Mouse (Mus musculus) heart, embryonic 13.5 days (tissue): Measurements from ENCODE around the gene Ctnna2. TPM values are rescaled to one million over a fixed set of nuclear protein-coding genes. Genes with fewer than 3 reads are reported as not detected.

Experiments used
- ATAC-seq: fragments of 200-750 bp; cut with Nextera tagmentation; 2 replicates; pipeline ENCODE4 v1.8.0; 2017; ENCODE audit warnings: moderate TSS enrichment; ENCODE audit not compliant: insufficient number of reproducible peaks, low FRiP score, low TSS enrichment; ENCODE audit errors: extremely low read depth
- H3K27ac ChIP-seq: fragments of 300-500 bp; sonication (generic); replicated peaks from 2 replicates; pipeline ENCODE4 v1.5.1; 2015; ENCODE audit warnings: moderate library complexity, mild to moderate bottlenecking, inconsistent platforms
- H3K27me3 ChIP-seq: fragments of 300-500 bp; sonication (generic); replicated peaks from 2 replicates; pipeline ENCODE4 v1.6.1; 2015; ENCODE audit warnings: mild to moderate bottlenecking, inconsistent platforms
- H3K36me3 ChIP-seq: fragments of 300-500 bp; sonication (generic); 2 replicates; pipeline ENCODE4 v1.6.1; 2015; ENCODE audit warnings: mild to moderate bottlenecking, inconsistent platforms
- H3K4me1 ChIP-seq: fragments of 300-500 bp; sonication (generic); 2 replicates; pipeline ENCODE4 v1.6.1; 2015; ENCODE audit warnings: inconsistent platforms
- H3K4me2 ChIP-seq: fragments of 300-500 bp; sonication (generic); 2 replicates; pipeline ENCODE4 v1.6.1; 2015; ENCODE audit warnings: inconsistent platforms, mild to moderate bottlenecking, moderate library complexity
- H3K4me3 ChIP-seq: fragments of 300-500 bp; sonication (generic); 2 replicates; pipeline ENCODE4 v1.5.1; 2015; ENCODE audit warnings: moderate library complexity, mild to moderate bottlenecking, inconsistent platforms
- H3K9ac ChIP-seq: fragments of 300-500 bp; sonication (generic); 2 replicates; pipeline ENCODE4 v1.6.1; 2015; ENCODE audit warnings: inconsistent platforms, mild to moderate bottlenecking, moderate library complexity
- H3K9me3 ChIP-seq: fragments of 300-500 bp; sonication (generic); 2 replicates; pipeline ENCODE4 v1.6.1; 2016; ENCODE audit warnings: inconsistent platforms
- WGBS: fragments of 180-500 bp; shearing (Covaris S2); methylation state at CpG from one replicate; pipeline ENCODE4 v1.1.7; 2015; ENCODE audit warnings: mixed read lengths; 5-methylcytosine and 5-hydroxymethylcytosine counted together
- polyA plus RNA-seq: library from polyadenylated mRNA; unstranded; fragments of >200 nt; fragmentation: Nextera tagmentation; extraction: Ambion mirVana; gene quantifications from 2 replicates; pipeline ENCODE4 v1.2.1, GENCODE M21; 2015

Gene Ctnna2
- polyA plus RNA-seq, 1 experiment from 2014 or later, result 2.2 TPM

DNA sequence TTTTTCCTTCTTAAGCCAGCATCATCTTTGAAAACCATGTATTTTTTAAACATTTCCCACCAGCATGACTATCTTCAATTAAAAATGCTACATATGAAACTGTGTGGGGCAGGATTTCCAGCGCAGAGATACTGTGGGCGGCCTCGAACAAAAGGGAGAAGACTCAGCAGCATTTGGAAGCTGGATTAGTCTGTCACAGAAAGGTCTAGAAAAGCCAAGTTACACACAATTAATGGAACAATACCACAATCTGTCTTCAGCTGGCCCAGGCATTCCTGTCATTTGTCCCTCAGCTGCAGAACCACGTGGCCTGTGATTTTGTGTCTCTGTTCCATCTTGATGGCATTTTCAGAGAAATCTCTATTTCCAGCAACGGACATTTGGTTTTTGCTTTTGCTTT lies 726.0 kb downstream of the Ctnna2 start:
- H3K36me3 ChIP-seq, result no peaks in the 10 kb centered on the region
- no peak overlapping the region for H3K4me2 ChIP-seq
- no peak overlapping the region for H3K4me3 ChIP-seq
- peaks cover 4% of the 10 kb centered on the region; the same call in 1 of the 2 replicates for H3K4me1 ChIP-seq
- no peak overlapping the region for H3K9ac ChIP-seq
- 69% methylated on average over 5 of the region's 5 CpGs for WGBS
- H3K27ac ChIP-seq, result no peak overlapping the region
- peaks cover 4% of the 10 kb centered on the region for H3K27me3 ChIP-seq
- ATAC-seq, result no peak
- no peaks in the 10 kb centered on the region for H3K9me3 ChIP-seq

- WGBS, result under 1% methylated on average over 43 of the region's 43 CpGs
These were observed 735.8 kb downstream of the Ctnna2 start for GRCm38 (mm10) chr6:77243541-77244231.

GRCm38 (mm10) chr6:77242601-77243406 lies 736.7 kb downstream of the Ctnna2 start, which contains the start of gene Lrrtm1:
Gene Lrrtm1, plus strand, starts transcription at chr6:77242689.
- no peak within 1 kb of the TSS for H3K27ac ChIP-seq
- H3K4me3 ChIP-seq, result peak within 1 kb of the TSS; percentile 58
- no peaks in the 10 kb centered on the region for H3K9me3 ChIP-seq
- H3K27me3 ChIP-seq, result peaks cover 74% of the 10 kb centered on the region
- H3K9ac ChIP-seq, result peak within 1 kb of the TSS; percentile 67
- no peak for ATAC-seq
- under 1% methylated on average over 53 of the region's 53 CpGs for WGBS
- peak within 1 kb of the TSS; percentile 94 for H3K4me2 ChIP-seq
- H3K4me1 ChIP-seq, result peaks cover 19% of the 10 kb centered on the region
- no peaks in the 10 kb centered on the region for H3K36me3 ChIP-seq

More at GRCm38 (mm10) chr6:77243541-77244231, 735.8 kb downstream of the Ctnna2 start:
- H3K4me1 ChIP-seq, result peaks cover 19% of the 10 kb centered on the region
- H3K9me3 ChIP-seq, result no peaks in the 10 kb centered on the region
- peak overlapping the region; percentile 67 for H3K9ac ChIP-seq
- H3K36me3 ChIP-seq, result no peaks in the 10 kb centered on the region
- peaks cover 80% of the 10 kb centered on the region for H3K27me3 ChIP-seq
- no peak for ATAC-seq
- peak overlapping the region; percentile 58 for H3K4me3 ChIP-seq
- H3K27ac ChIP-seq, result no peak overlapping the region
- H3K4me2 ChIP-seq, result peak overlapping the region; percentile 94

- Histone ChIP-seq H3K9me3 (no peaks in the 10 kb centered on the region), H3K4me3 (no peak overlapping the region), H3K27me3 (peaks cover 52% of the 10 kb centered on the region), H3K4me2 (no peak overlapping the region), H3K4me1 (peaks cover 19% of the 10 kb centered on the region), H3K36me3 (no peaks in the 10 kb centered on the region), H3K9ac (no peak overlapping the region), H3K27ac (no peak overlapping the region)
- WGBS, result 32% methylated on average over 1 of the region's 1 CpGs
- no peak for ATAC-seq
These were observed 739.1 kb downstream of the Ctnna2 start for GRCm38 (mm10) chr6:77240426-77240825.

GRCm38 (mm10) chr6:77222849-77223638 lies 756.5 kb downstream of the Ctnna2 start:
- Histone ChIP-seq H3K9ac (no peak overlapping the region), H3K27ac (no peak overlapping the region), H3K36me3 (no peaks in the 10 kb centered on the region), H3K4me3 (no peak overlapping the region), H3K4me2 (no peak overlapping the region), H3K9me3 (no peaks in the 10 kb centered on the region), H3K4me1 (no peaks in the 10 kb centered on the region), H3K27me3 (no peaks in the 10 kb centered on the region)
- 67% methylated on average over 16 of the region's 16 CpGs for WGBS
- ATAC-seq, result no peak

- H3K4me3 ChIP-seq, result no peak overlapping the region
- WGBS, result 74% methylated on average over 4 of the region's 4 CpGs
- H3K4me2 ChIP-seq, result no peak overlapping the region
- H3K36me3 ChIP-seq, result no peaks in the 10 kb centered on the region
- no peaks in the 10 kb centered on the region for H3K27me3 ChIP-seq
- no peak overlapping the region for H3K9ac ChIP-seq
- ATAC-seq, result no peak
- no peaks in the 10 kb centered on the region for H3K9me3 ChIP-seq
- no peaks in the 10 kb centered on the region for H3K4me1 ChIP-seq
- H3K27ac ChIP-seq, result no peak overlapping the region
These were observed 758.7 kb downstream of the Ctnna2 start for GRCm38 (mm10) chr6:77220776-77221175.

DNA sequence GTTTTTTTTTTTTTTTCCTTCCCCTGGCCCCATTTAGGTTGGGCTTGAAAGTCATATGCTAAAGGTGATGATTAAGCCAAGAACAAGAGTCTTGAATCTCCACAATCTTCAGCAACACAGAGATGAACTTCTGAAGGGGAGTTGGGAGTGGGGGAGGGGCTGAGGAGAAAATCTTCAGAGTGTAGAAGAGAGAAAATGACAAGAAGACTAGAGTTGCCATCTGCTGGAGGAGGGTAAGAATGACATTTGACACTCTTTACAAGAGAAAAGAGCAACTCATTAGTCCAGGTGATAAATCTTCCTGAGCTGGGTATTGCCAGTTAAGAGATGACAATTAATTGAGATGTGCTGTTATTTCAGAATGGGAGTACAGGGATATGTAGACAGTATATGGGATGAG lies 760.6 kb downstream of the Ctnna2 start:
- Histone ChIP-seq H3K9ac (no peak overlapping the region), H3K4me1 (no peaks in the 10 kb centered on the region), H3K4me3 (no peak overlapping the region), H3K27me3 (no peaks in the 10 kb centered on the region), H3K27ac (no peak overlapping the region), H3K9me3 (no peaks in the 10 kb centered on the region), H3K36me3 (no peaks in the 10 kb centered on the region), H3K4me2 (no peak overlapping the region)
- ATAC-seq, result no peak

DNA sequence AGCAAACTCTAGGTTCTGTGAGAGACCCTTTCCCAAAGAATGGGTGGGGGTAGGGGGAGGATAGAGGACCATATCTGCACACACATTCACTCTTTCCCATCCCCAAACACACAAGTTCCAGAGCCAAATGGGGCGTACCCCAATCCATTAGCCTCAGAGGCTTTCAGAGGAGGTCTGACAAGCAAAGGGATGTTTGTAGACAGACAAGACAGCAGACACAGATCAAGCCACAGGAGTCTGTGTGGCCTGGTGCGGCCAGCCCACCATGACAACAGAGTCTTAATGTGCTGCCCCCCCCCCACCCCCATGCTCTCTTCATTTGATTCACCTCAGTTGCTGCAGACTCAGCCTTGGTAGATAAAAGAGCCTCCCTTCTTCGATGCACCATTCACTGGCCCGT lies 764.2 kb downstream of the Ctnna2 start:
- Histone ChIP-seq H3K9me3 (no peaks in the 10 kb centered on the region), H3K27me3 (no peaks in the 10 kb centered on the region), H3K36me3 (no peaks in the 10 kb centered on the region), H3K27ac (no peak overlapping the region), H3K4me1 (no peaks in the 10 kb centered on the region), H3K4me3 (no peak overlapping the region), H3K9ac (no peak overlapping the region), H3K4me2 (no peak overlapping the region)
- WGBS, result 81% methylated on average over 4 of the region's 4 CpGs
- ATAC-seq, result no peak

DNA sequence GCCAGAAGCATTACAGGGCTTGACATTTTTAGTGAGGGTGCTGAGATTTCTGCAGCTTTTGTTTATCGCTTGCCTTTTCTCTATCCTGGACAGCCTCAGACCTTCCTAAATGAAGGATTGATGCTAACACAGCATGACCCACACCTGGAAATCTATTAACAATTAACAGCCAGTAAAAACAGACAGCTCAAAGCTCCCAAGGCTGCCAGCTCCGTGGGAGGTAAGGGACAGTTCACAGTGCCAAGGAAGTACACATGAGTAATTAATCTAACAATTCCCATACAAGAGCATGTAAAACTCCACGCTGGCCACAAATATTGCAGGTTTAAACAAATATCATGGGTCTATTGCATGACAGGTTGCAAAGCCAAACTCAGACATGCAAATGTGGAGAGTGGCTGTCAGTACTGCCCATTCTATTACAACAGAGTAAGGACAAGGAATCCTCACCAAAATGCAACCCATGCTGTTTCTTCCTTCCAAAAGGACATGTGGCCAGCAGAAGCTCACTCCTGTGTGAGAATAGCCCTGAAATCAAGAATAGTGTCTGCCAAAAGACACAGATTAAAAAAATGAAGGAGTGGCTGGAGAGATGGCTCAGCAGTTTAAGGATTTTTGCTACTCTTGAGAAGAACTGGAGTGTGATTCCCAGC lies 765.6 kb downstream of the Ctnna2 start:
- H3K4me2 ChIP-seq, result no peak overlapping the region
- H3K9me3 ChIP-seq, result no peaks in the 10 kb centered on the region
- ATAC-seq, result no peak
- H3K4me3 ChIP-seq, result no peak overlapping the region
- no peaks in the 10 kb centered on the region for H3K4me1 ChIP-seq
- WGBS, result 43% methylated on average over 3 of the region's 3 CpGs
- H3K27ac ChIP-seq, result no peak overlapping the region
- no peaks in the 10 kb centered on the region for H3K27me3 ChIP-seq
- no peak overlapping the region for H3K9ac ChIP-seq
- no peaks in the 10 kb centered on the region for H3K36me3 ChIP-seq

GRCm38 (mm10) chr6:77209929-77210328 lies 769.6 kb downstream of the Ctnna2 start:
- H3K4me1 ChIP-seq, result no peaks in the 10 kb centered on the region
- 53% methylated on average over 3 of the region's 3 CpGs for WGBS
- H3K36me3 ChIP-seq, result no peaks in the 10 kb centered on the region
- ATAC-seq, result no peak
- no peaks in the 10 kb centered on the region for H3K9me3 ChIP-seq
- H3K4me3 ChIP-seq, result no peak overlapping the region
- no peak overlapping the region for H3K9ac ChIP-seq
- no peak overlapping the region for H3K4me2 ChIP-seq
- H3K27me3 ChIP-seq, result no peaks in the 10 kb centered on the region
- H3K27ac ChIP-seq, result no peak overlapping the region

GRCm38 (mm10) chr6:77209183-77209582 lies 770.3 kb downstream of the Ctnna2 start:
- 71% methylated on average over 1 of the region's 1 CpGs for WGBS
- Histone ChIP-seq H3K27me3 (no peaks in the 10 kb centered on the region), H3K9me3 (no peaks in the 10 kb centered on the region), H3K36me3 (no peaks in the 10 kb centered on the region), H3K4me2 (no peak overlapping the region), H3K27ac (no peak overlapping the region), H3K4me1 (no peaks in the 10 kb centered on the region), H3K9ac (no peak overlapping the region), H3K4me3 (no peak overlapping the region)
- no peak for ATAC-seq
